ENCODE assay signal across 16 mouse cellular contexts in genomic region chr2:156664993-156665518, GRCm38 (mm10). TPM values are rescaled to one million over a fixed set of nuclear protein-coding genes. Genes with fewer than 3 reads are reported as not detected.
DNase-seq lines count a peak whose midpoint lies in the region; ATAC-seq and TF ChIP-seq lines count a peak whose summit lies in the region.
"Had no signal": no experiment of that assay in that cellular context is flagged by ENCODE, and none has a peak within 500 bp of the region (broad histone marks: within the 10 kb centered on the region; RNA-seq: fewer than 3 reads in every experiment).

No protein-coding gene starts in this region.

- 82% methylated on average over 8 of the region's 8 CpGs for WGBS in forebrain, embryonic 13.5 days
- WGBS in forebrain, embryonic 11.5 days: 85% methylated on average over 8 of the region's 8 CpGs
- 61% methylated on average over 8 of the region's 8 CpGs for WGBS in liver, postnatal 0 days (ENCODE audit: insufficient replicate concordance)
- WGBS in liver, embryonic 11.5 days: 66% methylated on average over 8 of the region's 8 CpGs
- 60% methylated on average over 8 of the region's 8 CpGs for WGBS in forebrain, embryonic 14.5 days

- no peak for DNase-seq in forebrain, embryonic 11.5 days (ENCODE audit: low spot score)
- no peak for DNase-seq in liver, postnatal 0 days
- DNase-seq in liver, embryonic 11.5 days (ENCODE audit: low spot score): no peak
- DNase-seq in forebrain, embryonic 14.5 days (ENCODE audit: low spot score): peak; percentile 8
- DNase-seq in kidney, postnatal 14 days: no peak
- no peak for DNase-seq in T-cell, adult 2 months (ENCODE audit: low spot score)
- DNase-seq: cerebellum, adult 9-11 months; kidney, adult 18-20 months; kidney, postnatal 4 days had no signal

- peaks cover 39% of the 10 kb centered on the region for H3K4me1 ChIP-seq in forebrain, embryonic 13.5 days
- H3K4me1 ChIP-seq in forebrain, embryonic 11.5 days (replicated peaks; ENCODE audit: control insufficient read depth, insufficient read depth, low read length): no peaks in the 10 kb centered on the region
- no peaks in the 10 kb centered on the region for H3K4me1 ChIP-seq in liver, postnatal 0 days (ENCODE audit: insufficient read depth)
- no peaks in the 10 kb centered on the region for H3K4me1 ChIP-seq in liver, embryonic 11.5 days (replicated peaks; ENCODE audit: control insufficient read depth, insufficient read depth, low read length)
- H3K4me1 ChIP-seq in forebrain, embryonic 14.5 days (ENCODE audit: control insufficient read depth, insufficient read depth, low read length): peaks cover 33% of the 10 kb centered on the region

- no peak for ATAC-seq in forebrain, embryonic 13.5 days
- ATAC-seq in forebrain, embryonic 11.5 days (replicated peaks; ENCODE audit: low FRiP score): no peak
- ATAC-seq in liver, postnatal 0 days: peak; percentile 19; the same call in 1 of the 2 replicates
- no peak for ATAC-seq in liver, embryonic 11.5 days (replicated peaks; ENCODE audit: low FRiP score)
- no peak for ATAC-seq in forebrain, embryonic 14.5 days

- TF ChIP-seq EP300 in liver, postnatal 0 days (IDR thresholded peaks at IDR 0.05; ENCODE audit: low read depth): no peak

- no peaks in the 10 kb centered on the region for H3K36me3 ChIP-seq in forebrain, embryonic 13.5 days (ENCODE audit: poor library complexity, severe bottlenecking)
- no peaks in the 10 kb centered on the region for H3K36me3 ChIP-seq in forebrain, embryonic 11.5 days (ENCODE audit: control insufficient read depth, insufficient read depth, low read length)
- no peaks in the 10 kb centered on the region for H3K36me3 ChIP-seq in liver, postnatal 0 days (replicated peaks; ENCODE audit: insufficient read depth, low read length)
- H3K36me3 ChIP-seq in liver, embryonic 11.5 days (ENCODE audit: control insufficient read depth, insufficient read depth, low read length): no peaks in the 10 kb centered on the region
- no peaks in the 10 kb centered on the region for H3K36me3 ChIP-seq in forebrain, embryonic 14.5 days (ENCODE audit: control insufficient read depth, insufficient read depth, low read length)
- H3K36me3 ChIP-seq in myocyte (ENCODE audit: control insufficient read depth, insufficient read depth): no peaks in the 10 kb centered on the region
- H3K36me3 ChIP-seq: embryonic facial prominence, embryonic 13.5 days; hindbrain, embryonic 12.5 days; limb, embryonic 10.5 days; midbrain, embryonic 12.5 days had no signal

- no peak for TF ChIP-seq POLR2A in myocyte (IDR thresholded peaks at IDR 0.05; ENCODE audit: insufficient read length, low read depth)

- H3K9ac ChIP-seq in forebrain, embryonic 13.5 days: no peak overlapping the region
- no peak overlapping the region for H3K9ac ChIP-seq in forebrain, embryonic 11.5 days (ENCODE audit: low read length)
- no peak overlapping the region for H3K9ac ChIP-seq in liver, postnatal 0 days (replicated peaks)
- no peak overlapping the region for H3K9ac ChIP-seq in liver, embryonic 11.5 days (ENCODE audit: low read depth, low read length)
- H3K9ac ChIP-seq in forebrain, embryonic 14.5 days (ENCODE audit: low read length): no peak overlapping the region
- H3K9ac ChIP-seq: embryonic facial prominence, embryonic 13.5 days; hindbrain, embryonic 12.5 days; lung, embryonic 14.5 days; midbrain, embryonic 12.5 days had no signal

- H3ac ChIP-seq in myocyte (ENCODE audit: control insufficient read depth, insufficient read length): no peak overlapping the region

- no peak for TF ChIP-seq CTCF in liver, postnatal 0 days (IDR thresholded peaks at IDR 0.05; ENCODE audit: low read depth)

- H3K4me3 ChIP-seq in forebrain, embryonic 13.5 days: no peak overlapping the region
- H3K4me3 ChIP-seq in forebrain, embryonic 11.5 days (ENCODE audit: low read depth, low read length): no peak overlapping the region
- no peak overlapping the region for H3K4me3 ChIP-seq in liver, postnatal 0 days (ENCODE audit: low read depth, low read length)
- no peak overlapping the region for H3K4me3 ChIP-seq in liver, embryonic 11.5 days (ENCODE audit: low read depth, low read length)
- H3K4me3 ChIP-seq in forebrain, embryonic 14.5 days (ENCODE audit: low read depth, low read length): no peak overlapping the region
- H3K4me3 ChIP-seq in myocyte: no peak overlapping the region
- H3K4me3 ChIP-seq: embryonic facial prominence, embryonic 13.5 days; hindbrain, embryonic 12.5 days; limb, embryonic 10.5 days; midbrain, embryonic 12.5 days had no signal

- no peaks in the 10 kb centered on the region for H3K9me3 ChIP-seq in forebrain, embryonic 13.5 days (replicated peaks)
- no peaks in the 10 kb centered on the region for H3K9me3 ChIP-seq in forebrain, embryonic 11.5 days (ENCODE audit: control insufficient read depth, low read length)
- no peaks in the 10 kb centered on the region for H3K9me3 ChIP-seq in liver, postnatal 0 days (ENCODE audit: low read length)
- no peaks in the 10 kb centered on the region for H3K9me3 ChIP-seq in liver, embryonic 11.5 days (ENCODE audit: control insufficient read depth, low read length)
- no peaks in the 10 kb centered on the region for H3K9me3 ChIP-seq in forebrain, embryonic 14.5 days (replicated peaks; ENCODE audit: control insufficient read depth, low read length)
- H3K9me3 ChIP-seq: embryonic facial prominence, embryonic 13.5 days; hindbrain, embryonic 12.5 days; limb, embryonic 10.5 days; midbrain, embryonic 12.5 days had no signal

- no peaks in the 10 kb centered on the region for H3K79me2 ChIP-seq in myocyte (ENCODE audit: control insufficient read depth, insufficient read depth)

- peak overlapping the region; percentile 37 for H3K27ac ChIP-seq in forebrain, embryonic 13.5 days
- H3K27ac ChIP-seq in forebrain, embryonic 11.5 days (ENCODE audit: low read depth, low read length): no peak overlapping the region
- H3K27ac ChIP-seq in liver, postnatal 0 days (ENCODE audit: low read depth): no peak overlapping the region
- H3K27ac ChIP-seq in liver, embryonic 11.5 days (ENCODE audit: low read depth, low read length): no peak overlapping the region
- H3K27ac ChIP-seq in forebrain, embryonic 14.5 days (ENCODE audit: low read depth, low read length): peak overlapping the region; percentile 69
- H3K27ac ChIP-seq: embryonic facial prominence, embryonic 13.5 days; hindbrain, embryonic 12.5 days; limb, embryonic 10.5 days; midbrain, embryonic 12.5 days had no signal

- no peaks in the 10 kb centered on the region for H3K27me3 ChIP-seq in forebrain, embryonic 13.5 days
- H3K27me3 ChIP-seq in forebrain, embryonic 11.5 days (ENCODE audit: control insufficient read depth, insufficient read depth, low read length): no peaks in the 10 kb centered on the region
- no peaks in the 10 kb centered on the region for H3K27me3 ChIP-seq in liver, postnatal 0 days (ENCODE audit: insufficient read depth, low read length)
- H3K27me3 ChIP-seq in liver, embryonic 11.5 days (replicated peaks; ENCODE audit: control insufficient read depth, insufficient read depth, low read length): no peaks in the 10 kb centered on the region
- H3K27me3 ChIP-seq in forebrain, embryonic 14.5 days (replicated peaks; ENCODE audit: control insufficient read depth, insufficient read depth, low read length): no peaks in the 10 kb centered on the region
- peaks cover 73% of the 10 kb centered on the region for H3K27me3 ChIP-seq in myocyte (ENCODE audit: control insufficient read depth, insufficient read depth, insufficient read length)
- H3K27me3 ChIP-seq: embryonic facial prominence, embryonic 13.5 days had no signal

- no peak overlapping the region for H3K4me2 ChIP-seq in forebrain, embryonic 13.5 days
- H3K4me2 ChIP-seq in forebrain, embryonic 11.5 days (ENCODE audit: low read depth, low read length, severe bottlenecking): no peak overlapping the region
- no peak overlapping the region for H3K4me2 ChIP-seq in liver, postnatal 0 days (ENCODE audit: low read depth, low read length)
- H3K4me2 ChIP-seq in liver, embryonic 11.5 days: no peak overlapping the region
- H3K4me2 ChIP-seq in forebrain, embryonic 14.5 days (ENCODE audit: low read length): no peak overlapping the region
- no peak overlapping the region for H3K4me2 ChIP-seq in myocyte (ENCODE audit: low read depth)
- H3K4me2 ChIP-seq: embryonic facial prominence, embryonic 13.5 days; hindbrain, embryonic 12.5 days; lung, embryonic 14.5 days; midbrain, embryonic 12.5 days had no signal

TF ChIP-seq in myocyte, 11 proteins besides CTCF, POLR2A, EP300 and RAD21:
- no peak for TF ChIP-seq TCF12 (IDR thresholded peaks at IDR 0.05; ENCODE audit: insufficient read depth, poor library complexity, severe bottlenecking)
- TF ChIP-seq MYOD1 (IDR thresholded peaks at IDR 0.05; ENCODE audit: control insufficient read depth in 1 of 3, insufficient read length in 2 of 3, low read depth in 2 of 3): peak in 1 of 3 experiments; percentile 57
- TF ChIP-seq MYOG (IDR thresholded peaks at IDR 0.05; ENCODE audit: control insufficient read depth in 1 of 3, insufficient read depth in 1 of 3, insufficient read length in 2 of 3, low read depth in 2 of 3): peak in 2 of 3 experiments; percentile 31 to 80
- TF ChIP-seq USF1 (IDR thresholded peaks at IDR 0.05; ENCODE audit: low read depth): no peak
- no peak for TF ChIP-seq MAX (IDR thresholded peaks at IDR 0.05; ENCODE audit: low read depth)
- TF ChIP-seq CEBPB (IDR thresholded peaks at IDR 0.05; ENCODE audit: insufficient read depth, poor library complexity, severe bottlenecking): no peak
- no peak for TF ChIP-seq SRF (IDR thresholded peaks at IDR 0.05; ENCODE audit: control insufficient read depth, insufficient read length, low read depth)

RNA-seq across cellular contexts. Expression of gene Dlgap4, which starts 51.6 kb away (rescaled TPM):
- polyA plus RNA-seq in forebrain, embryonic 13.5 days (2015; fragmentation: Nextera tagmentation; extraction: Ambion mirVana): 234 and 240 TPM in 2 replicates
- polyA plus RNA-seq in forebrain, embryonic 11.5 days (2014; fragmentation: Nextera tagmentation; extraction: Ambion mirVana): 140 and 163 TPM in 2 replicates
- 10.7 and 14.2 TPM in 2 replicates for polyA plus RNA-seq in liver, postnatal 0 days (2015; fragmentation: Nextera tagmentation; extraction: Ambion mirVana)
- 46.9 and 50.0 TPM in 2 replicates for polyA plus RNA-seq in liver, embryonic 11.5 days (2014; fragmentation: Nextera tagmentation; extraction: Ambion mirVana)
- polyA plus RNA-seq in forebrain, embryonic 14.5 days (2014; fragmentation: Nextera tagmentation; extraction: Ambion mirVana): 307 and 334 TPM in 2 replicates
- 176 TPM for polyA plus RNA-seq in myocyte (2012; fragmentation: generic; extraction: Trizol)

Comparison
In these comparisons a context has a peak if more than half of its experiments do, and no peak if none do; other contexts are left out.
1. H3K27ac ChIP-seq: peak in forebrain, embryonic 13.5 days (single experiment) and forebrain, embryonic 14.5 days (single experiment); none in forebrain, embryonic 11.5 days (single experiment), liver, postnatal 0 days (single experiment) and liver, embryonic 11.5 days (single experiment).